Mouse (Mus musculus) spleen, adult 12 weeks (tissue): ENCODE results near the gene Slc7a14.

ENCODE experiments used
- DNase-seq: peaks from one replicate; pipeline ENCODE4 v3.0.0; 2022; ENCODE audit warnings: low spot score

Slc7a14 gene

DNA sequence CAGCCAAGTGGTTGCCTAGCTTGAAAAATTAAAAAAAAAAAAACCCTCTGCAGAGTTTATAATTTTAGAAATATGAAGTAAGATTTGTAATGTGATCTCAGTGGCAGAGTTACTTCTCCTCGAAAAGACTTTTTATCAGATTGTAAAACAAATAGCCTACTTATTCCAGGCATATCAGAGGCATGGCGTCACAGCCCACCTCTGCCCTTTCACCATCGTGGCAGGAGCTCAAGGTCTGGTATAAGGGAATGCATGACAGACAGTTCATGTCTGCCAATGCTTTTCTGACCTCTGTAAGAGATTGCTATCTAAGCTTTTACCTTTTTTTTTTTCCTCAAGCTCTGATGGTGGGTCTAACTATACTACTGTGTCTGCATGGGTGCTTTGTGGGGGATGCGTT is 102.1 kb downstream of the Slc7a14 start:
- DNase-seq: no peak

DNA sequence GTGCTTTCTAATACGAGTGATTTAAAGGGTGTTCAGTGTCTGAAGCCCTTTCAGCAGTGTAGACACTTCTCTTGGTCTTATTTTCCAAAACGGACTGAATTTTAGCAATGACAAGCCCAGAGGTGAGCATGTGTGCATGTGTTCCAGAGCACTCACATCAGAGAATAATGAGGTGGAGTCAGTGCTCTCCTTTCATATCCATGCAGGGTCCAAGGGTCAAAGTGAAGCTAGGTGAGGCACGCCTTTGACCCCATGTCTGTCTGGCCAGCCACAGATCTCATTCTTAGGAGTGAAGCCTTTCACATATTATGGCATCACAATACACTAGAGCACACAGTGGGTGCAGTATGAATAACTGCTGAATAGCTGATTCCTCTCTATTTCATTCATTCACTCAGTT is 105.0 kb downstream of the Slc7a14 start:
- no peak for DNase-seq

DNA sequence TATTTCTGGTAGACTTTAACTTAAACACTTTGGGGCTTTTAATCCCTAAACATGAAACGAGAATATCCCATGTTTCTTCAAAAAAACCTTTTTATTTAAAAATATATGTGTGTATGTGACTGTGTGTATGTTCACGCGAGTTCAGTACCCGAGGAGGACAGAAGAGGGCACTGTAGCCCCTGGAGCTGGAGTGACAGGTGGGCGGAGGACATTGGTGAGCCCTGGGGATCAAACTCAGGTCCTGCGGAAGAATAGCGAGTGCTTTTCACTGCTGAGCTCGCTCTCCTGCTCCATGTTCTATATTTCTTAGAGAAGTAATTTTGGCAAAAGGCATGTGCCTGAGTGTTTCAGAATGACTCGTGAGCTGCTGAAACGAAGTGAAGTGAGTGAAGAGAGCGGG is 106.2 kb downstream of the Slc7a14 start:
- DNase-seq: no peak

DNA sequence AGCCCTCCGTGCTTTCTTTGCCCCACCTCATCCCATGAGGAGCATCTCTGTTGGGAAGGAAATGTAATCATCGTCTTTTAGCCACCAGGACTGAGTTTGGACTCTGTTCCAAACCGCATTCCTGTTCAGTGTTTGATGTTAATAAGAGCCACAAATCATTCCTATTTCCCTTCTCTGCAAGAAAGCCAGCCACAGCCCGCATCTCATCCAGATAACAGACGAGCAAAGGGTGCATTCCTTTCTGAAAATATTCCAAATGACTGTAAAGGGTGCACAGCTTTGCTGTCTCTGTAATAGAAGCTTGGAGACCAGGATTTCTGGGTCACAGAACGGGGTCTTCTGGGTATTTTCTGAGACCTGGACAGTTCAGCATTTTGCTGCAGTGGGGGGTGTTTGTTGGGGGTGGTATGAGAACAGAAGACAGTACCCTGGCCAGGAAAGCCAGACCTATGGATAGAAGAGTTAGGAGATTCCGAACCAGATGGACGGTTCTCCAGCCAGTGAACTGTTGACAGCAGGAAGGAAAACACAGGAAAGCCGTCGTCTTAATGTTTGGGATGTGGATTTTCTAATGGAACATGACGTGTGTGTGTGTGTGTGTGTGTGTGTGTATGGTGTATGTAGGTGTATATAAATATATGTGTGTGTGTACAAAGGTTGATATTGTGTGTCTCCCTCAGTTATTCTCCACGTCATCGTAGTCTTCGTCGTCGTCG is 110.9 kb downstream of the Slc7a14 start:
- no peak for DNase-seq

DNA sequence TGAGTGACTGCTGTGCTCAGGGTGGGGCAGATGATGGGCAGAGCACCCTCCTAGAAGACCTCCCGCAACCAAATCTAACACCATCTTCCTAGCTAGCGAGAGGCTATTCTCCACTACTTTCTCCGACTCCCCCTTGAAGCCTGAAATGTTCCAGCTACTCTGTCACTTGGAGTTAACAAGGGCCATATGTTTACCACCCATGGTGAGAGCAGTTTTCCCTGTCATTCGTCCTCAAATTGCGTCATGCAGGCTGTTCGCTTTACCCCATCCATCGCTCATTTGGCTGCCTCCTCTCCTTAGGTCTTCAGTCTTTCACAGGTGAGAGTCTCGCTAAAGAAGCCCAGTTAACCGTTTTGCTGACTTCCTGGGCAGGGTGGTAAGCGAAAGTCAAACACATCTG is 118.8 kb downstream of the Slc7a14 start:
- DNase-seq: no peak

DNA sequence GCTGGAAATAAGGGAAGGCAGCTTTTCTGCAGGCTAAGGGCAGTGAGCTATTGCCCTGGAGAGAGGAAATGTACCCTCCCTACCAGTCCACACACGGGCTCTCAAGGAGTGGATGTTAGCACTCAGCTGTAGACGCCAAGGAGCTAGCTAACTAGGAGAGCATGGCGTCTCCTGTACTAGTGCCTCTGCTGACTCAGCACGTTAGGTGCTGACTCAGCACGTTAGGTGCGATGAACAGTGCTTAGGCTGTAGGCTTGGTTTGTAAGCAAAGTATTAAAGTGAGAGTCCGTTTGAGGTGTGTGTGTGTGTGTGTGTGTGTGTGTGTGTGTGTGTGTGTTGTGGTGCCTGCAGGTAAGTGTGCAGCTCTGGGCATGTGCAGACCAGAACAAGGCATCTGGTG is 119.8 kb downstream of the Slc7a14 start:
- no peak for DNase-seq

DNA sequence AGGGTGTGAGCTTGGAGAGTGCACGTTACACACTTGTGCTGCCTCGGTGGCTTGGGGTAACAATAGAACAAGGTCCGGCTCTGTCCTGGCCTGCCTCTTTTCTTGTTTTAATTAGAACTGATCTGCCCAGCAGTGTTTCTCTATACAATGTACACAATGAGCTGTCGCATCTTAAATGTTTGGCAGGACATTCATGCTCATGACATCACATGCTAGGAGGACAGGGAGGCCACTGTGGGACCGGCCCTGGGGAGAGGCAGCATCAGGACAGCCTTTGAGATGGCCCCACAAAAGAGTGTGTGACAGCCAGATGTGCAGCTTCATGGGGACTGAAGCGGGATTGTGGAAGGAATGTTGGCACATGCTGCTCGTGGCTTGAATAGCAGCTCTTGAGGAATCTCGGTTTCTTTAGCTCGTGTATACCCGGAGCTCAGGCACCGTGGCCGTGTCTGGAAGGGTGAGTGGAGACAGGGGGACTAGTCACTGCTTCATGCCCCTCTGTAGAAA is 143.8 kb downstream of the Slc7a14 start:
- DNase-seq: no peak

DNA sequence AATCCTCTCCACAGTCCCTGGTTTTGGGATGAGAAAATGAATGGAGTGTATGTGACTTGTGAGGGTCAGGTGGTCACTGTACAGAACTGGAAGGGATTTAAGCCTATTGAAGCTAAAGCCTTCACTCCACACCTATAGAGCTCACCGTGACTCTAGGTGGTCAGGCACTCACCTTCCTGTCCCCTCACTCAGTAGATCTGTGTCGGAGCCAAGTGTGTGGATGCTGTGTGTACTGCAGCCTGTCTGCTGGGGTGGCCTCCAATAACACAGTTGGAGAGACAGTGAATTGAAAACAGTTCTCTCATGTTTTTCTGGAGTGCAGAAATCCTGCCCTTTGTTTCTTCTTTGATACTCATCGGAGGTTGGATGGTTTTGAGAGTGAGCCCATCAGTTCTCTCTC is 144.4 kb downstream of the Slc7a14 start:
- DNase-seq: no peak

DNA sequence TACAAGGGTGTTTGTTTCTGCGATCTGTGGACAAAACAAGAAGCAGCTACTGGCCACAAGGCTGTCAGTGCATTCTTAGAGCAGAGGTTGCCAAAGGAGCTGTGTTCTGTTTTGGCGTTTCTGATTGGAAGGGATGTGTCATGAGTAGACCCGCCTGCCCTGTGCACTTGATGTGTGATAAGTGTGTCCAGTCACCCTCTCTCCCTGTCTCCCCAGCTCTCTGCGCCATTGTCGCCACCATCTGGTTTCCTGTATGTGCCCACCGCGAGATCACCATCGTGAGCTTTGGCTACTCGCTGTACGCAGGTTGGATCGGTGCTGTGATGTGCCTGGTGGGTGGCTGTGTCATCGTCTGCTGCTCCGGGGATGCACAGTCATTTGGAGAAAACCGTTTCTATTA is 147.3 kb downstream of the Slc7a14 start:
- no peak for DNase-seq

DNA sequence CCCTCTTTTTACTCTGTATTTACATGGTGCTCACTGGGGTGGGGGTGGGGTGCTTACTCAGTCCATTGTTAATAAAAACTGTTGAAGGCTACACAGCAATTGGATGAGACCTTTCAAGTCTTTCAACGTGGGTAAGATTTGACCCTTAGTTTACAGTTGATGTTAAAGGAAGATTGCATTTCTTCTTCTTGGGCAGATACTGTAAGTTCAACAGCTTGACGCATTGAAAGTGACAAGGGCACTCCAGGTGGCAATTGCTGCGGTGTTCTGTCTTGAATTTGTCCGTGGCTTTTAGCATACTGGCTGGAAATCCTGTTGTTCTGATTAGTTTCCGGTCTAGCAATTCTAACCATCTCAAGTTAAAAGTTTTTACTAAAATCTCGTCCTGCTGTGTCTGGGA is 148.8 kb downstream of the Slc7a14 start:
- DNase-seq: no peak

DNA sequence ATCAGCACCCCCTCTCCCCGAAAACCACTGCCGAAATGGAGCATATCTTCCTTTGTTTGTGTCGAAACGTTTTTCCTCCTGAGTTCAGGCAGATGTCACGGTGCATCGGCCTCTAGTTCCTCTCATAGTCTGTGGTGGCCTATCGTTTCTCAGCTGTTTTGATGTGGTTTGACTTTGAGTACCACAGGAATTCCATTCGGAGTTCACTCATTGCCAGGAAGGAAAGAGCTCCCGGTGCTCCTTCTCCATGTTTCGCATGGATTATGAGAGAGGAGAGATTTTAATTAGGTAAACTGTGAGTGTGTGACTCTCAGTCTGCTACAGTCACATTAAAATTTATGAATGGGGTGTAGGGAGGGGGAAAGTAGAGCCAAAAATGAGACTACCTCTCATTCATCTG is 150.1 kb downstream of the Slc7a14 start:
- DNase-seq: no peak

DNA sequence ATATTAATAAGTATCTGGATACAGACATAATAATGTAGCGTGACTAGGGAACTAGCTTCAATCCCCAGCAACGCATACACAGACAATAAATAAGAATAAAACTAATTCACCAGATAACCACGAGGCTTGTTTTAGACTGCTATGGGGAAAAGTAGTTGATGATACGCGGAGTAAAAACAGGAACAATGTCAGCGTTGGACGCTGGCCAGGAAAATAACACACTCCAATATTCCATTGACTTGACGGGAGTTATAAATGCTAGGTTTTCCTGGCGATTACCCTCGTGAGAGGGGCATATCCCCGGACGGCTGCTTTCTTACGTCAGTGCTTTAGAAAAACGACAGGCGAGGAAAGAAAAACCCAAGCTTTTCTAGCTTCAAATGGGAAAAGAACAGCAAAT is 152.4 kb downstream of the Slc7a14 start:
- DNase-seq: no peak

DNA sequence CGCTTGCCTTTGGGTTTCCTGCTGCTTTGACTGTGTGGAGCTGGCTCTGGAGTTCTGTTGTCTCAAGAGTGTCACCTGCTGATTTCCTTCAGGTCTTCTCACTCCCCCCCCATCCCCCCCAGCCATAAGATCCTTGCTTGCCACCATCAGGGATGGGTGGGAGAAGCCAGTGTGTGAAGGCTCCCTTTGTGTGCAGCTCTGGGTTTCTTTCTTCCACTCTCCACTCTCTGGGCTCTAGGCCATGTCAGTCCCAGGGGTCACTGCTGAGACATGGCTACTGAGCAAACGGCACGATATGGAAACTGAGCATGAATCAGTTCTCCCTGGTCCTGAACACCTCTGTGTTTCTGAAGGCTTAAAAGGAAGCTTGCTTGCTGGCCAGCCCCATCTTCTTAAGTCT is 154.1 kb downstream of the Slc7a14 start:
- no peak for DNase-seq
